Mouse (Mus musculus) kidney, postnatal 0 days (tissue): Measurements from ENCODE around the gene Ptprcap. TPM values are rescaled to one million over a fixed set of nuclear protein-coding genes. Genes with fewer than 3 reads are reported as not detected.
"Not testable (repeated sequence)": the region's sequence is repeated elsewhere in the genome, so short reads cannot be mapped to it uniquely, and the experiment has no call there.

Source experiments
- ATAC-seq: fragments of 200-750 bp; cut with Nextera tagmentation; replicated peaks from 2 replicates; pipeline ENCODE4 v1.8.0; 2017; ENCODE audit warnings: low read depth, moderate number of reproducible peaks, moderate TSS enrichment, moderate library complexity; ENCODE audit not compliant: low FRiP score
- DNase-seq: peaks from one replicate; pipeline ENCODE4 v3.0.0-alpha.2; 2016; ENCODE audit warnings: low spot score
- H3K27ac ChIP-seq: fragments of 300-500 bp; sonication (generic); 2 replicates; pipeline ENCODE4 v1.5.1; 2014; ENCODE audit warnings: mild to moderate bottlenecking
- H3K27me3 ChIP-seq: fragments of 300-500 bp; sonication (generic); 2 replicates; pipeline ENCODE4 v1.6.1; 2014; ENCODE audit warnings: low read length, mixed read lengths; ENCODE audit not compliant: insufficient read depth
- H3K36me3 ChIP-seq: fragments of 300-500 bp; sonication (generic); 2 replicates; pipeline ENCODE4 v1.6.1; 2014; ENCODE audit warnings: low read length, mixed read lengths; ENCODE audit not compliant: insufficient read depth
- H3K4me1 ChIP-seq: fragments of 300-500 bp; sonication (generic); replicated peaks from 2 replicates; pipeline ENCODE4 v1.6.1; 2014; ENCODE audit warnings: antibody characterized with exemption, low read length, mixed read lengths; ENCODE audit not compliant: insufficient read depth
- H3K4me2 ChIP-seq: fragments of 300-500 bp; sonication (generic); 2 replicates; pipeline ENCODE4 v1.6.1; 2014; ENCODE audit warnings: mild to moderate bottlenecking, low read length, moderate library complexity, mixed read lengths
- H3K4me3 ChIP-seq: fragments of 300-500 bp; sonication (generic); replicated peaks from 2 replicates; pipeline ENCODE4 v1.5.1; 2014; ENCODE audit warnings: low read depth, low read length
- H3K9ac ChIP-seq: fragments of 300-500 bp; sonication (generic); 2 replicates; pipeline ENCODE4 v1.6.1; 2014; ENCODE audit warnings: low read depth, low read length
- H3K9me3 ChIP-seq: fragments of 300-500 bp; sonication (generic); replicated peaks from 2 replicates; pipeline ENCODE4 v1.6.1; 2016; ENCODE audit warnings: low read length, inconsistent platforms, mixed read lengths
- CTCF ChIP-seq: IDR thresholded peaks from 2 replicates; pipeline ENCODE4 v1.5.1; 2016; ENCODE audit warnings: antibody characterized with exemption, low read depth, mild to moderate bottlenecking, moderate library complexity
- WGBS: fragments of 180-500 bp; shearing (Covaris S2); extraction: QIAGEN DNeasy Blood & Tissue Kit; methylation state at CpG from one replicate; pipeline ENCODE4 v1.1.7; 2014; 5-methylcytosine and 5-hydroxymethylcytosine counted together
- polyA plus RNA-seq: library from polyadenylated mRNA; unstranded; fragments of >200 nt; fragmentation: Nextera tagmentation; extraction: Ambion mirVana; gene quantifications from 2 replicates; pipeline ENCODE4 v1.2.1, GENCODE M21; 2015

Ptprcap gene
- polyA plus RNA-seq, 1 experiment from 2014 or later: 0.91 TPM

DNA sequence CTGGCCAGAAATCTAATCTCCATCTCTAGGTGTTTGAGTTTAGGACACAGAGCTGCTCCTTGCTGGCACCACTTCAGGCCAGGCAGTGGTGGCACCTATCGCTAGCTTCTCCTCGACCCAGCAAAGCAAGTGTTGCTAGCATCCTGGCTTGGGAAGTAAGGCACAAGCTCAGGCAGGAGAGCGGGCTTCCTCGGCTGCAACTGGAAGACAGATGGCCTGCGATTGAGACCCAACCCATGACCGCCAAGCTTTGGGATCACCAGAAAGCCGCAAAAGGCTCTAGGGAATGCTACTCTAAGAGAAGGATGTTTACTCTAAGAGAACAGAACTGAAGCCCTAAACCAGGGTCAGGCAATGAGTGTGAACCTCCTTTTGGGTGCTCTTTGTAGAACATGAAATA lies 23.9 kb upstream of the Ptprcap start:
- 89% methylated on average over 7 of the region's 7 CpGs for WGBS
- DNase-seq (no peak), ATAC-seq (no peak)
- H3K4me2 ChIP-seq: no peak overlapping the region
- no peak overlapping the region for H3K27ac ChIP-seq
- H3K9ac ChIP-seq: no peak overlapping the region
- H3K27me3 ChIP-seq: no peaks in the 10 kb centered on the region
- H3K4me3 ChIP-seq: no peak overlapping the region
- peaks cover 13% of the 10 kb centered on the region; the same call in 1 of the 2 replicates for H3K4me1 ChIP-seq
- peaks cover 25% of the 10 kb centered on the region for H3K36me3 ChIP-seq
- no peaks in the 10 kb centered on the region for H3K9me3 ChIP-seq
- TF ChIP-seq CTCF: no peak

DNA sequence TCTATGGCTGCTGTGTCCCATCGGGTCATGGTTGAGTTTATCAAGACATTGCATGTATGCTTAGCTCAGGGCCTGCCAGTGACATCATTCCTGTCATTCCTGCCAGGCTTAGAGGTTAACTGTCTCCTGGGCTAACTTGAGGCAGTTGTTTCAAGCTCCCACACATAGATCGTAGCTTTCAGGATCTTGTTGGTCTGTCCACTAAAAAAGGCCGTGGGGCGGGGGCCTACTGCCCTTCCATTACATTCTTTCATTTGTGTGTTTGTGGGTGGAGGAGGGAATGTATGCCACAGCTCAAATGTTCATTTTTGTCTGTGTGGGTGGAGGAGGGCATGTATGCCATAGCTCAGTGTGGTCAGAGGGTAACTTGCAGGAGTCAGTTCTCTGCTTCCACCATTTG lies 23.3 kb upstream of the Ptprcap start:
- H3K36me3 ChIP-seq: peaks cover 25% of the 10 kb centered on the region
- H3K4me1 ChIP-seq: peaks cover 13% of the 10 kb centered on the region; the same call in 1 of the 2 replicates
- TF ChIP-seq CTCF: no peak
- no peak for ATAC-seq
- no peak for DNase-seq
- no peak overlapping the region for H3K4me3 ChIP-seq
- no peak overlapping the region for H3K4me2 ChIP-seq
- H3K27ac ChIP-seq: no peak overlapping the region
- H3K27me3 ChIP-seq: no peaks in the 10 kb centered on the region
- 63% methylated on average over 4 of the region's 4 CpGs for WGBS
- H3K9ac ChIP-seq: no peak overlapping the region
- H3K9me3 ChIP-seq: no peaks in the 10 kb centered on the region

DNA sequence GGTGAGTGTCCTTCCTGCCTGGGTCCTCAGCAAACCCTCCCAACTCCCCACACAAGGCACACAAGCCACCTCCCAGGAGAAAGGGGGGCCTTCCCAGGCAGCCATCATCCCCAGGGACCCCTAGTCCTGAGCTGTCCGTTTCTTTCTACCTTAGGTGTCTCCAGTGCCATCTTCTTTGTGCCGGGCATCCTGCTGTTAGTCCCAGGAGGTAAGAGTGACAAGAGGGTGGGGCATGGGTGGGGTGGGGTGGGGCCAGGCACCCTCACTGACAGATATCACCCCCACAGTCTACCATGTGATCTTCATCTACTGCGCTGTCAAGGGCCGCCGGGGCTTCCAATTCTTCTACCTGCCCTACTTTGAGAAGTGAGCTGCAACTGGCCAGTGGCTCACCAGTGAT lies 22.3 kb upstream of the Ptprcap start:
- no peak overlapping the region for H3K27ac ChIP-seq
- H3K9me3 ChIP-seq: no peaks in the 10 kb centered on the region
- no peak for ATAC-seq
- DNase-seq: no peak
- H3K9ac ChIP-seq: no peak overlapping the region
- H3K36me3 ChIP-seq: peaks cover 25% of the 10 kb centered on the region
- no peaks in the 10 kb centered on the region for H3K27me3 ChIP-seq
- no peak overlapping the region for H3K4me2 ChIP-seq
- no peak overlapping the region for H3K4me3 ChIP-seq
- TF ChIP-seq CTCF: no peak
- 89% methylated on average over 5 of the region's 5 CpGs for WGBS
- peaks cover 13% of the 10 kb centered on the region; the same call in 1 of the 2 replicates for H3K4me1 ChIP-seq

DNA sequence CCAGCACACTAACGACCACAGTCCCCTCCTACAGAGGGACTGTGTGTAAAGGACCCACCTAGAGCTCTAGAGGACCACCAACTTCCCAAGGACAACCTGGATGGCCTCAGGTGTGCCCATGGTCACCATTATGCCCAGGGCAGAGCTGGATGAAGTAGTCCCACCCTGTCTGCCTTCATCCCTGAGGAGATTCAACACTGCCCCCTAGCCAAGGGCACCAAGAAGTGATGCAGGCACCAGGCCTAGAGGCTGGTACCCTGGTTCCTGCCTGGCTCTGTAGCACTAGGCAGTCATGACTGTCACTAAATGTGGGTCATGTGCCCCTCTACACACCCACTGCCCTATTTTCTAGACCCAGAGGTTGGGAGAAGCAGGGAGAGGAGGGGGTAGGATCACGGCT lies 21.6 kb upstream of the Ptprcap start:
- H3K27me3 ChIP-seq: no peaks in the 10 kb centered on the region
- H3K36me3 ChIP-seq: peaks cover 25% of the 10 kb centered on the region
- H3K27ac ChIP-seq: no peak overlapping the region
- TF ChIP-seq CTCF: peak; percentile 31; the same call in 1 of the 2 replicates
- no peak overlapping the region for H3K4me3 ChIP-seq
- 87% methylated on average over 2 of the region's 2 CpGs for WGBS
- H3K9me3 ChIP-seq: no peaks in the 10 kb centered on the region
- no peak for ATAC-seq
- peaks cover 6% of the 10 kb centered on the region; the same call in 1 of the 2 replicates for H3K4me1 ChIP-seq
- no peak overlapping the region for H3K9ac ChIP-seq
- no peak overlapping the region for H3K4me2 ChIP-seq
- no peak for DNase-seq

DNA sequence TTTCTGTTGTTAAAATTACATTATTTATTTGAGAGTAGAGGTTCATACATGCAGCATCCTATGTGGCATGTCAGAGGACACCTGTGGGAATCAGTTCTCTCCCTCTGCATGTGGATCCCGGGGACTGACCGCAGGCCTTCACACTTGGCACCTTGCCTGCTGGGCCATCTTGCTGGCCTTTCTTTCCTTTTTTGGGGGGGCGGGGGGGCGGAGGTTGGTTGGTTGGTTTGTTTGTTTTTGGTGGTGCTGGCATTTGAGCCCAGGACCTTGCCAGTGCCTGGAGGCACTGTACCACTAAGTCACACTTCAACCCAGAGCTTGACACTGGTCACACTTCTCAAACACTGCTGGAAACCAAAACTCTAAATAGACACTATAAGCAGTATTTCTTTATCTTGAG lies 19.1 kb upstream of the Ptprcap start:
- Histone ChIP-seq H3K4me2 (no peak overlapping the region), H3K36me3 (peaks cover 20% of the 10 kb centered on the region; the same call in 1 of the 2 replicates), H3K4me1 (no peaks in the 10 kb centered on the region), H3K4me3 (no peak overlapping the region), H3K27me3 (no peaks in the 10 kb centered on the region), H3K9ac (no peak overlapping the region), H3K9me3 (no peaks in the 10 kb centered on the region), H3K27ac (no peak overlapping the region)
- no peak for TF ChIP-seq CTCF
- 86% methylated on average over 4 of the region's 4 CpGs for WGBS
- ATAC-seq (no peak), DNase-seq (no peak)

DNA sequence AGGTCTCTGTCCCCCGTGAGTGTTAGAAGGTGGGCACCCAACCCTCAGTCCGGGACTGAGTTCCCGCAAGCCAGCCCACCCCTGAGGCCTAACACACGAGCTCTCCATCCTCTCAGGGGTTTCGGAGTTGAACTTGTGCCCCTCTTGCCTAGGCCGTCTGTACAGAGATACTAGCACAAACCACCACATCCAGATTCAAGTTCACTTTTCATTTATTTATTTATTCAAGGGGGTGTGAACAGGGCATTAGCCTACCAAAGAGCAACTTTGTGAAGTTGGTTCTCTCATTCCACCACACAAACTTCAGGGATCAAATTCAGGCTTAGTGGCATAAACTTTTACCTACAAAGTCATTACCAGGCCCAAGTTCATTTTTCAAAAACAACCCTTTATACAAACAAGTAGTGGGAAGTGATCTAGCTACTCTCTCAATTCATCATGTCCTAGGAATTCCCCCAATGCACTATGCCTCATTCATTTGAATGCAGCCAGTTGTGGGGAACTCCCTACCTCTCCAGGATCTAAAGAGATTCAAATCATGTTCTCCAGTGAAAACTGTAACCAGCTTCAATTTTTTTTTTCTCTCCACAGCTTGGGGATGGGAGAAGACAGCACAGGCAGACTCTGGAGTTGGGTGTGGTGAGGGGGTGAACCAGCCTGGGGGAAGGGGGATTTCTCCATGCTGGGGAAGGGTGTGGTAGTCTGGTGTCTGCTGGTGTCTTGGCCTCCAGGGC lies 18.0 kb upstream of the Ptprcap start:
- H3K36me3 ChIP-seq: peaks cover 15% of the 10 kb centered on the region; the same call in 1 of the 2 replicates
- not testable (repeated sequence) for H3K27me3 ChIP-seq, H3K4me2 ChIP-seq, H3K4me1 ChIP-seq, H3K27ac ChIP-seq, DNase-seq, H3K9me3 ChIP-seq, H3K9ac ChIP-seq, H3K4me3 ChIP-seq, ATAC-seq
- 70% methylated on average over 6 of the region's 6 CpGs for WGBS
